Mouse (Mus musculus) erythroblast, embryonic 14.5 days (primary cell): ENCODE measurements around the gene Bmp6.

ENCODE experiments used
- GATA1 ChIP-seq: IDR thresholded peaks from 2 replicates; pipeline ENCODE4 v1.6.1; 2012; ENCODE audit warnings: low read length, inconsistent platforms, mixed read lengths
- TAL1 ChIP-seq: IDR thresholded peaks from 3 replicates; pipeline ENCODE4 v1.6.1; 2012; ENCODE audit warnings: low read length, inconsistent platforms, mixed read lengths

- TF ChIP-seq GATA1: no peak
- TF ChIP-seq TAL1: no peak
Measured at GRCm38 (mm10) chr13:38476936-38477335, 132.0 kb downstream of the Bmp6 start.
